Mouse (Mus musculus) midbrain, embryonic 16.5 days (tissue): Measurements from ENCODE around the gene Pign. TPM values are rescaled to one million over a fixed set of nuclear protein-coding genes. Genes with fewer than 3 reads are reported as not detected.

Experiments
- ATAC-seq: fragments of 200-750 bp; cut with Nextera tagmentation; 2 replicates; pipeline ENCODE4 v1.8.0; 2017; ENCODE audit warnings: moderate TSS enrichment
- H3K27ac ChIP-seq: fragments of 300-500 bp; sonication (generic); 2 replicates; pipeline ENCODE4 v1.5.1; 2014; ENCODE audit warnings: mild to moderate bottlenecking, low read length, mixed read lengths
- H3K27me3 ChIP-seq: fragments of 300-500 bp; sonication (generic); 2 replicates; pipeline ENCODE4 v1.6.1; 2014; ENCODE audit warnings: low read depth, low read length, mixed read lengths; ENCODE audit not compliant: control insufficient read depth, insufficient read depth
- H3K36me3 ChIP-seq: fragments of 300-500 bp; sonication (generic); 2 replicates; pipeline ENCODE4 v1.6.1; 2014; ENCODE audit warnings: mild to moderate bottlenecking, low read length, moderate library complexity, mixed read lengths; ENCODE audit not compliant: control insufficient read depth, insufficient read depth
- H3K4me1 ChIP-seq: fragments of 300-500 bp; sonication (generic); 2 replicates; pipeline ENCODE4 v1.6.1; 2014; ENCODE audit warnings: mild to moderate bottlenecking, low read length, mixed read lengths; ENCODE audit not compliant: control insufficient read depth, insufficient read depth
- H3K4me2 ChIP-seq: fragments of 300-500 bp; sonication (generic); 2 replicates; pipeline ENCODE4 v1.6.1; 2014; ENCODE audit warnings: mild to moderate bottlenecking, low read length, mixed read lengths
- H3K4me3 ChIP-seq: fragments of 300-500 bp; sonication (generic); 2 replicates; pipeline ENCODE4 v1.5.1; 2014; ENCODE audit warnings: low read depth, mild to moderate bottlenecking, low read length, moderate library complexity, mixed read lengths
- H3K9ac ChIP-seq: fragments of 300-500 bp; sonication (generic); 2 replicates; pipeline ENCODE4 v1.6.1; 2014; ENCODE audit warnings: low read depth, low read length, mixed read lengths
- H3K9me3 ChIP-seq: fragments of 300-500 bp; sonication (generic); replicated peaks from 2 replicates; pipeline ENCODE4 v1.6.1; 2014; ENCODE audit warnings: mild to moderate bottlenecking, low read length, mixed read lengths; ENCODE audit not compliant: control insufficient read depth, poor library complexity, severe bottlenecking
- WGBS: fragments of 180-500 bp; shearing (Covaris S2); extraction: QIAGEN DNeasy Blood & Tissue Kit; methylation state at CpG from one replicate; pipeline ENCODE4 v1.1.7; 2014; 5-methylcytosine and 5-hydroxymethylcytosine counted together
- polyA plus RNA-seq: library from polyadenylated mRNA; unstranded; fragments of >200 nt; fragmentation: Nextera tagmentation; extraction: Ambion mirVana; gene quantifications from 2 replicates; pipeline ENCODE4 v1.2.1, GENCODE M21; 2015

Gene Pign
- polyA plus RNA-seq, 1 experiment from 2014 or later: 8.1 TPM

DNA sequence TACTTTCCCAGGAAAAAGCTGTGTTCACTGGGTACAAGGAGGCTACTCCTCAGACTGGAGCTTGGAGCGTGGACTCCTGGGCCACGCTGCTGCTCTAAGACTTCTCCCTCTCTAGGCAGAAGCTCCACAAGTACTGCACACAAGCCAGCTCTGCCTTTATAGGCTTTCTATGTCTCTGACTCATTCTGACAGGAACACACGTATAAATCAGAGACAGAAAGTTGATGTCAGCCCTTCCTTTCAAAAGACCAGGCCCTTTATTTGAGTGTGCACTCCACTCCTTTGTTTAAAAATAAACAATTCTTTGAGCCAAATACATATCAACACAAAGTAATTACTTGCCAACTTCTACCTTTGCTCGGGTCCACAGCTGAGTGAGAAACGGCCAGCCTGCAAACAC lies 74.8 kb downstream of the Pign start:
- no peak overlapping the region for H3K9ac ChIP-seq
- no peak for ATAC-seq
- no peaks in the 10 kb centered on the region for H3K4me1 ChIP-seq
- 87% methylated on average over 5 of the region's 5 CpGs for WGBS
- H3K27me3 ChIP-seq: no peaks in the 10 kb centered on the region
- no peaks in the 10 kb centered on the region for H3K9me3 ChIP-seq
- H3K4me3 ChIP-seq: no peak overlapping the region
- H3K36me3 ChIP-seq: peaks cover 3% of the 10 kb centered on the region
- H3K4me2 ChIP-seq: no peak overlapping the region
- no peak overlapping the region for H3K27ac ChIP-seq

GRCm38 (mm10) chr1:105582800-105583199 lies 80.7 kb downstream of the Pign start:
- ATAC-seq: no peak
- Histone ChIP-seq H3K36me3 (peaks cover 4% of the 10 kb centered on the region; the same call in 1 of the 2 replicates), H3K27ac (no peak overlapping the region), H3K9me3 (no peaks in the 10 kb centered on the region), H3K9ac (no peak overlapping the region), H3K4me3 (no peak overlapping the region), H3K27me3 (no peaks in the 10 kb centered on the region), H3K4me1 (no peaks in the 10 kb centered on the region), H3K4me2 (no peak overlapping the region)
- 85% methylated on average over 1 of the region's 1 CpGs for WGBS

DNA sequence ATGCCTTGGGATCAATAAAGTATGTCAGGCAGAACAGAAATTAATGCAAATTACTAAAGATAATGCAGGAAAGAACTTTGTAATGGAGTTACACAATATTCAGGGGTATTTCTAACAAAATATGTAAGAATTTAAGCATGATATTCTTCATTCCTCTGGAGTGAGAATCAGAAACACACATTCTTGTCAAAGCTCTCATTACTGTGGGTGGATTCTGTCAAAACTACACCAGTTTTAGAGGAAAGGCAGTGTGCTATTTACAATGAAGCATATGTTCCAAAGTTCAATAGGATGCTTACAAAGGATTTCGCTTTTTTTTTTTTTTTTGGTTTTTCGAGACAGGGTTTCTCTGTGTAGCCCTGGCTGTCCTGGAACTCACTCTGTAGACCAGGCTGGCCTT lies 82.6 kb downstream of the Pign start:
- no peak overlapping the region for H3K9ac ChIP-seq
- no peaks in the 10 kb centered on the region for H3K27me3 ChIP-seq
- ATAC-seq: no peak
- no peak overlapping the region for H3K4me2 ChIP-seq
- H3K9me3 ChIP-seq: no peaks in the 10 kb centered on the region
- H3K4me3 ChIP-seq: no peak overlapping the region
- 90% methylated on average over 2 of the region's 2 CpGs for WGBS
- peaks cover 4% of the 10 kb centered on the region; the same call in 1 of the 2 replicates for H3K36me3 ChIP-seq
- H3K27ac ChIP-seq: no peak overlapping the region
- no peaks in the 10 kb centered on the region for H3K4me1 ChIP-seq

GRCm38 (mm10) chr1:105566051-105566450 lies 97.4 kb downstream of the Pign start:
- no peak overlapping the region for H3K9ac ChIP-seq
- no peaks in the 10 kb centered on the region for H3K9me3 ChIP-seq
- H3K27me3 ChIP-seq: no peaks in the 10 kb centered on the region
- H3K36me3 ChIP-seq: peaks cover 2% of the 10 kb centered on the region; the same call in 1 of the 2 replicates
- ATAC-seq: no peak
- H3K4me2 ChIP-seq: no peak overlapping the region
- WGBS: 90% methylated on average over 3 of the region's 3 CpGs
- no peak overlapping the region for H3K27ac ChIP-seq
- no peak overlapping the region for H3K4me3 ChIP-seq
- no peaks in the 10 kb centered on the region for H3K4me1 ChIP-seq

GRCm38 (mm10) chr1:105564289-105564688 lies 99.2 kb downstream of the Pign start:
- Histone ChIP-seq H3K27ac (no peak overlapping the region), H3K4me1 (no peaks in the 10 kb centered on the region), H3K9ac (no peak overlapping the region), H3K4me2 (no peak overlapping the region), H3K4me3 (no peak overlapping the region), H3K27me3 (no peaks in the 10 kb centered on the region), H3K9me3 (no peaks in the 10 kb centered on the region), H3K36me3 (peaks cover 2% of the 10 kb centered on the region; the same call in 1 of the 2 replicates)
- 89% methylated on average over 1 of the region's 1 CpGs for WGBS
- ATAC-seq: no peak

- Histone ChIP-seq H3K4me1 (no peaks in the 10 kb centered on the region), H3K27me3 (no peaks in the 10 kb centered on the region), H3K36me3 (peaks cover 2% of the 10 kb centered on the region; the same call in 1 of the 2 replicates), H3K27ac (no peak overlapping the region), H3K4me2 (no peak overlapping the region), H3K9me3 (no peaks in the 10 kb centered on the region), H3K4me3 (no peak overlapping the region), H3K9ac (no peak overlapping the region)
- 85% methylated on average over 2 of the region's 2 CpGs for WGBS
- no peak for ATAC-seq
These were observed 99.7 kb downstream of the Pign start for GRCm38 (mm10) chr1:105563821-105564220.

- H3K4me2 ChIP-seq: no peak overlapping the region
- H3K27ac ChIP-seq: no peak overlapping the region
- H3K9me3 ChIP-seq: no peaks in the 10 kb centered on the region
- no peak for ATAC-seq
- H3K36me3 ChIP-seq: 0 out of 2 replicates have a peak, but pooled peaks cover 2% of the 10 kb centered on the region
- H3K27me3 ChIP-seq: no peaks in the 10 kb centered on the region
- no peak overlapping the region for H3K4me3 ChIP-seq
- no peak overlapping the region for H3K9ac ChIP-seq
- no peaks in the 10 kb centered on the region for H3K4me1 ChIP-seq
These were observed 107.4 kb downstream of the Pign start for GRCm38 (mm10) chr1:105556078-105556477.

DNA sequence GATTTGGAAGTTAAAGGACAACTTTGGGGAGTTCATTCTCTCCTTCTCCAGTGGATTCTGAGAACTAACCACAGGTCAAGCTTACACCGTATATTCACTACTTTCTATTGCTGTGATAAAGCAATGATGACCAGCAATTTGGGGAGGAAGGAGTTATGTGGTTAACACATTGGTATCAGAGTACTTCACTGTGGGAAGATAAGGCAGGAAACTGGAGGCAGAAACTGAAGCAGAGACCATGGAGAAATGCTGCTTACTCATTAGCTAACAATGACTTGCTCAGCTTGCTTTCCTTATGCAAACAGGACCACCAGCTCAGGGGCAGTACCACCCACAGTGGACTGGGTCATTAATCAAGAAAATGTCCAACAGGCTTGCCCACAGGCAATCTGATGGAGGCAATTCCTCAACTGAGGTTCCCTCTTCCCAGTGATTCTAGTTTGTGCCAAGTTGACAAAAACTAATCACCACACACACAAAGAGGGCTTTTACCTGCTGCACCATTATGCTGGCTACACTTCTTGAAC lies 108.2 kb downstream of the Pign start:
- no peaks in the 10 kb centered on the region for H3K4me1 ChIP-seq
- H3K9ac ChIP-seq: no peak overlapping the region
- 93% methylated on average over 1 of the region's 1 CpGs for WGBS
- H3K27me3 ChIP-seq: no peaks in the 10 kb centered on the region
- no peak overlapping the region for H3K4me2 ChIP-seq
- no peak overlapping the region for H3K4me3 ChIP-seq
- H3K9me3 ChIP-seq: no peaks in the 10 kb centered on the region
- H3K36me3 ChIP-seq: 0 out of 2 replicates have a peak, but pooled peaks cover 2% of the 10 kb centered on the region
- ATAC-seq: no peak
- no peak overlapping the region for H3K27ac ChIP-seq

DNA sequence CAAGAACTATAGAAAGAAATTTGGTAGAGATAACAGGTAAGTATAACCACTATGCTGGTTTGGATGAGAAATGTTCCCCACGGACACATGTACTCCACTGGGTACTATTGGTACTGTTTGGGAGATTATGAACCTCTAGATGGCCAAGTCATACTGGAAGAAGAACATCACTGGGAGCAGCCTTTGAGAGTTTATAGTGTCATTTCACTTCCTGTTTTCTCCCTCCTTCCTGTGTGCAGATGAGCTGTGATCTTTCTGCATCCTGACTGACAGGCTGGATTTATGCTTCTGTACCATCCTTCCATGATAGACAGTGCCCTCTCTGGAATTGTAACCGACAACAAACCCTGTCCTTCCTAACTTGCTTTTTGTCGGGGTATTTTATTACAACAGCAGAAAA lies 110.3 kb downstream of the Pign start:
- no peak overlapping the region for H3K4me2 ChIP-seq
- H3K36me3 ChIP-seq: peaks cover 2% of the 10 kb centered on the region; the same call in 1 of the 2 replicates
- WGBS: 95% methylated on average over 3 of the region's 3 CpGs
- H3K27ac ChIP-seq: no peak overlapping the region
- H3K9me3 ChIP-seq: no peaks in the 10 kb centered on the region
- H3K9ac ChIP-seq: no peak overlapping the region
- no peak for ATAC-seq
- no peaks in the 10 kb centered on the region for H3K4me1 ChIP-seq
- H3K4me3 ChIP-seq: no peak overlapping the region
- H3K27me3 ChIP-seq: no peaks in the 10 kb centered on the region
